Mouse (Mus musculus) neural tube, embryonic 11.5 days (tissue): ENCODE data around the gene Tsc22d3. TPM values are rescaled to one million over a fixed set of nuclear protein-coding genes. Genes with fewer than 3 reads are reported as not detected.

Experiments
- ATAC-seq: fragments of 200-750 bp; cut with Nextera tagmentation; 2 replicates; pipeline ENCODE4 v1.8.0; 2017; ENCODE audit warnings: moderate number of reproducible peaks, mild to moderate bottlenecking, moderate TSS enrichment, moderate library complexity; ENCODE audit not compliant: insufficient read depth, low FRiP score, low TSS enrichment
- DNase-seq: peaks from one replicate; pipeline ENCODE4 v3.0.0-alpha.2; 2015; ENCODE audit warnings: low spot score
- H3K27ac ChIP-seq: fragments of 300-500 bp; sonication (generic); 2 replicates; pipeline ENCODE4 v1.5.1; 2014; ENCODE audit warnings: low read depth, mild to moderate bottlenecking, low read length
- H3K27me3 ChIP-seq: fragments of 300-500 bp; sonication (generic); 2 replicates; pipeline ENCODE4 v1.6.1; 2014; ENCODE audit warnings: mild to moderate bottlenecking, low read length, mixed read lengths; ENCODE audit not compliant: control insufficient read depth, insufficient read depth
- H3K36me3 ChIP-seq: fragments of 300-500 bp; sonication (generic); 2 replicates; pipeline ENCODE4 v1.6.1; 2014; ENCODE audit warnings: mild to moderate bottlenecking, low read length, moderate library complexity, mixed read lengths; ENCODE audit not compliant: control insufficient read depth, insufficient read depth
- H3K4me1 ChIP-seq: fragments of 300-500 bp; sonication (generic); 2 replicates; pipeline ENCODE4 v1.6.1; 2014; ENCODE audit warnings: low read length, mixed read lengths; ENCODE audit not compliant: control insufficient read depth, insufficient read depth
- H3K4me2 ChIP-seq: fragments of 300-500 bp; sonication (generic); 2 replicates; pipeline ENCODE4 v1.6.1; 2014; ENCODE audit warnings: low read depth, mild to moderate bottlenecking, moderate library complexity
- H3K4me3 ChIP-seq: fragments of 300-500 bp; sonication (generic); 2 replicates; pipeline ENCODE4 v1.5.1; 2014; ENCODE audit warnings: low read depth, low read length
- H3K9ac ChIP-seq: fragments of 300-500 bp; sonication (generic); 2 replicates; pipeline ENCODE4 v1.6.1; 2014; ENCODE audit warnings: mild to moderate bottlenecking, low read length
- H3K9me3 ChIP-seq: fragments of 300-500 bp; sonication (generic); 2 replicates; pipeline ENCODE4 v1.6.1; 2016; ENCODE audit warnings: low read length; ENCODE audit not compliant: control insufficient read depth
- WGBS: fragments of 180-500 bp; shearing (Covaris S2); extraction: QIAGEN DNeasy Blood & Tissue Kit; methylation state at CpG from one replicate; pipeline ENCODE4 v1.1.7; 2014; 5-methylcytosine and 5-hydroxymethylcytosine counted together
- polyA plus RNA-seq: library from polyadenylated mRNA; unstranded; fragments of >200 nt; fragmentation: Nextera tagmentation; extraction: Ambion mirVana; gene quantifications from 2 replicates; pipeline ENCODE4 v1.2.1, GENCODE M21; 2014

Tsc22d3 gene
- polyA plus RNA-seq, 1 experiment from 2014 or later: 153 TPM

DNA sequence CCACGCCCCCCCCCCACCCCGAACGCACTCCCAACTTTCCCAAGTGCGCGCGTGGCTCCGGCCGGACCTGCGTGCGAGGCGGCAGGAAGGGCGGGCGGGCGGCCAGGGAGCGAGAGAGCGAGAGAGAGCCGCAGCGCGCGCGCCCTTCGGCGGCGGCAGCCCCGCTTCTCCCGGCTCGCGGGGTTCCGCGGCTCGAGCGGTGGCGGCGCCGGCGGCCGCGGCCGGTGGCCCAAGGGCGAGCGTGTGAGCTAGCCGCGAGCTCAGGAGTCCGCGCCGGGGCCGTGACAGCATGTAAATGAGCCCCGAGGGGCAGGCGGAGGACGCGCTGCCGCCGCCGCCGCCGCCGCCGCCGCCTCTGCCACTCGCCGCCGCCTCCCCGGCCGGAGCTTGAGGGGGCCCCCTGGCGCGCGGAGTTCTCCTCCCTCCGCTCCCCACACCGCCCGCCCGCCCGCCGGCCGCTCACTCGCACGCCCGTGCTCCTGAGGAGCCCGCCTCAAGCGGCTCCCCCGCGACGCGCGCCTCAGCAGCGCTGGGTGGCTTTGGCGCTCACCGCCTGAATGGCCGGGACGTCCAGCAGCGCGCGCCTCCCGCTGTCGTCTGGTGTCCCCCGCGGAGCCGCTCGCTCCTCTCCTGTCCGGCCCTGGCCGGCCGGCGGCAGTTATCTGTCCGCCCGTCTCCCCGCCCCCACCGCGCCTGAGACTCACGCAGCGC, 1.5 kb downstream of the Tsc22d3 start:
- no peaks in the 10 kb centered on the region for H3K36me3 ChIP-seq
- ATAC-seq: peak; percentile 71
- peak overlapping the region; percentile 46 for H3K4me3 ChIP-seq
- H3K27ac ChIP-seq: no peak overlapping the region
- H3K9me3 ChIP-seq: no peaks in the 10 kb centered on the region
- H3K4me2 ChIP-seq: peak overlapping the region; percentile 70
- 5% methylated on average over 32 of the region's 109 CpGs for WGBS
- H3K4me1 ChIP-seq: no peaks in the 10 kb centered on the region
- H3K27me3 ChIP-seq: peaks cover 32% of the 10 kb centered on the region
- peak overlapping the region; percentile 22; the same call in 1 of the 2 replicates for H3K9ac ChIP-seq
- DNase-seq: peak; percentile 55

DNA sequence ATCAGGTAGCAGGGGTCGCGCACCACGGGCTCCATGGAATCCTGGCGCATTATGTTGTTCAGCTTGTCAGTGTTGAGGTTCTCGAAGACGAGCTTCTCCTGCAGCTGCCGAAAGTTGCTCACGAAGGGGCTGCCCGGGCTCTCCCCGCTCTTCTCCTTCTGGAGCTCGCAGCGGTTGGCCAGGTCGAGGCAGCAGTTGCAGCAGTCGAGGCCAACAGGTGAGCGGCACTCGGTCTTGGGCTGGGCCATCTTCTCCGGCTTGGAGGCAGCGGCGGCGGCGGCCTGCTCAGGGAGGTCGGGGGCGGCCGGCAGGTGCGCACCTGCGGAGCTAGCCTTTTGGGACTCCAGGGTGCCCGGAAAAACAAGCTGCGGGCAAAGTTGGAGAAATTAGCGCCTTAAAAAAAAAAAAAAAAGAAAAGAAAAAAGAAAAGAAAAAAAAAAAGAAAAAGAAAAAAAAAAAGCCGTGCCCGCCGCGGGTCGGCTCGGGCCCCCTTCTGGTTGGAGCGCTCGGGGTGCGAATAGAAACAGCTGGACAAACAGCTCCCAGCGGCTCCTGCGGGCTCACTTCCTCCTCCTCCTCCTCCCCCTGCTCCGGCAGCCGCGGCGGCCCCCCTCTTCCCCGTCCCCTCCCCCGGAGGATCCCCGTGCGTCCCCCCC, 2.1 kb downstream of the Tsc22d3 start:
- H3K9ac ChIP-seq: no peak overlapping the region
- no peaks in the 10 kb centered on the region for H3K9me3 ChIP-seq
- H3K27ac ChIP-seq: no peak overlapping the region
- WGBS: 23% methylated on average over 39 of the region's 48 CpGs
- H3K4me1 ChIP-seq: no peaks in the 10 kb centered on the region
- DNase-seq (no peak), ATAC-seq (0 out of 2 replicates have a peak, but pooled peaks have one; percentile 45)
- H3K27me3 ChIP-seq: peaks cover 32% of the 10 kb centered on the region
- no peaks in the 10 kb centered on the region for H3K36me3 ChIP-seq
- peak overlapping the region; percentile 46 for H3K4me3 ChIP-seq
- peak overlapping the region; percentile 70 for H3K4me2 ChIP-seq

DNA sequence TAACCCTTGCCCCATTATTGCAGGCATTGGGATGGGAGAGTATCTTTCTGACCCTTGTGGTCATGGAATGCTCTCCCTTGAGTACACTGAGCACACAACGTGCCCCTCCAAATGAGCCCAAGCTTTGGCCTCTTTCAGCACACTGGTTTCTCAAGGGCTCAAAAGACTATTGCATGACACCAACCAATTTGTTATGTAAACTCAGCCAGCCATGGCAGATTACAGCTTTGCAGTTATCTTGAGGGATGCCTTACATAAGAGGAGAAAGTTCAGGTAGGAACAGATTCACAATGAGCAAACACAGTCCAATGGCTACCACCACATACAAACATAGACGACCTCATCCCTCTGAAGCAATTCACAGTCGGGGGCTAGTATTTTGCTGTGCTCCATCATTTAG, 9.3 kb downstream of the Tsc22d3 start:
- no peak overlapping the region for H3K27ac ChIP-seq
- H3K4me2 ChIP-seq: no peak overlapping the region
- no peak overlapping the region for H3K9ac ChIP-seq
- peaks cover 3% of the 10 kb centered on the region; the same call in 1 of the 2 replicates for H3K27me3 ChIP-seq
- H3K36me3 ChIP-seq: no peaks in the 10 kb centered on the region
- H3K4me1 ChIP-seq: no peaks in the 10 kb centered on the region
- no peak for ATAC-seq
- 82% methylated on average over 3 of the region's 3 CpGs for WGBS
- DNase-seq: no peak
- no peak overlapping the region for H3K4me3 ChIP-seq
- no peaks in the 10 kb centered on the region for H3K9me3 ChIP-seq

DNA sequence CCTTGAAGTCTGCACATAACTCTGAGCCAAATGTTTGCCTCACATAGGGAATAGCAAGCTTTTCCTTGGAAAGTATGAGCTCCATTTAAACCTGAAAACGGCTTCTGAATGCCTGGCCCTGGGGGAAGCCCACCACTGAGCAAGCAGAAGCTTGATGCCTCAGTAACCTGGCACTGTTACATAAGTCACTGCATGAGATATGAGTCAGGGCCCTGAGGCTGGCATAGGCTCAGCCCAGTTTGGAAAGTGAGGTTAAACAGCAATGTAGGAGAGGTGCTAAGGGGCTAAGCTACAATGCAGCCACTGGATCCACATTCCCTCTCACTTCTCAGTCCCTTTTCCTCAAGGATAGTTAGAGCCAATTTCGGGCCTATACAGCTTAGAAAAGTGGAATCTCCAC, 10.3 kb downstream of the Tsc22d3 start:
- Histone ChIP-seq H3K9me3 (no peaks in the 10 kb centered on the region), H3K4me3 (no peak overlapping the region), H3K27ac (no peak overlapping the region), H3K4me2 (no peak overlapping the region), H3K27me3 (peaks cover 8% of the 10 kb centered on the region; the same call in 1 of the 2 replicates), H3K9ac (no peak overlapping the region), H3K4me1 (no peaks in the 10 kb centered on the region), H3K36me3 (no peaks in the 10 kb centered on the region)
- 73% methylated on average over 2 of the region's 2 CpGs for WGBS
- ATAC-seq: no peak
- DNase-seq: no peak

DNA sequence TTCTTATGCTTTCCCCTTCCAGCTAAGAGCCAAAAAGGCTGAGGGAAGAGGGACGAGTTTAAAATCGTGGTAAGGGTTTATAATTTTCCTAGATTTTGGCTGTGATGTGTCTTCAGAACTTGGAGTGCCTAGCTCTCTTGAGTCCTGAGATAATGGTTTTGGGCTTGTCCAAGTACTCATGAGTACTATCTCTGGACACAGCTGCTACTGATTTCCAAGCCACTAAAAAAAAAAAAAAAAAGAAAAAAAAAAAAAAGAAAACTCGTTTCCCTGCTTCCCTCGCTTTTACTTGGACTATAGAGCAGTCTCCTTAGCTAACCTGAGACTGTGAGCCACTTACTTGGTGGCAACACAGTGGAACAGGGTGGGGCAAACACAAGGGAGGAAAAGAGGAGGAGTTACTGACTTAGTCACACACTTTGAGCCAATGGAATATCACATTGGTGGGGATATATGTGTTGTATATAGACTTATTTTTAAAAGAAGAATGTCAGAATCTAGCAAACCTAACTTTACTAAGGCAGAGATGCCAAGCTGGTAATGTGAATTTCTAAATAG, 11.2 kb downstream of the Tsc22d3 start:
- no peaks in the 10 kb centered on the region for H3K9me3 ChIP-seq
- no peak overlapping the region for H3K4me3 ChIP-seq
- H3K36me3 ChIP-seq: no peaks in the 10 kb centered on the region
- DNase-seq (no peak), ATAC-seq (no peak)
- no peak overlapping the region for H3K27ac ChIP-seq
- WGBS: 73% methylated on average over 4 of the region's 4 CpGs
- H3K9ac ChIP-seq: no peak overlapping the region
- peaks cover 10% of the 10 kb centered on the region; the same call in 1 of the 2 replicates for H3K27me3 ChIP-seq
- H3K4me2 ChIP-seq: no peak overlapping the region
- H3K4me1 ChIP-seq: no peaks in the 10 kb centered on the region

DNA sequence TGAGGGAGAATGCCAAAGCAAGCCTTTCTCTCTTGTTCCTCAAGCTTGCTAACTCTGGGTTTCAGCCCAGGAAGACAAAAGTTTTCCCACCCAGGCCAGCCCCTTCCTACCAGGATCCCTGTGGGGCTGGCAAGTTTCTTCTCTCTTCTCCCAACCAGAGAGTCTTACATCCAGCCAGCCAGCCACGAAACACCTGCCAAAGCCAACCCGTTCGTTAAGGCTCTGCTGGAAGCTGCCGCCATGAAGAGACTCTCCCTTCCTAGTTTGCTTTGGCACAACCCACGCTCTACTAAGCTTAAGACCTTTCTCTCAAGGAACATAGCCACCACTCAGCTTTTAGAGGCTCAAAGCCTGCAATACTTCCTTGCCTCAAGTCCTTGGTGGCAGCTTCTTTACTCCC, 11.9 kb downstream of the Tsc22d3 start:
- Histone ChIP-seq H3K27ac (no peak overlapping the region), H3K4me1 (no peaks in the 10 kb centered on the region), H3K4me3 (no peak overlapping the region), H3K9me3 (no peaks in the 10 kb centered on the region), H3K4me2 (no peak overlapping the region), H3K9ac (no peak overlapping the region), H3K36me3 (no peaks in the 10 kb centered on the region), H3K27me3 (peaks cover 10% of the 10 kb centered on the region; the same call in 1 of the 2 replicates)
- ATAC-seq: no peak
- no peak for DNase-seq
- WGBS: 77% methylated on average over 5 of the region's 5 CpGs

DNA sequence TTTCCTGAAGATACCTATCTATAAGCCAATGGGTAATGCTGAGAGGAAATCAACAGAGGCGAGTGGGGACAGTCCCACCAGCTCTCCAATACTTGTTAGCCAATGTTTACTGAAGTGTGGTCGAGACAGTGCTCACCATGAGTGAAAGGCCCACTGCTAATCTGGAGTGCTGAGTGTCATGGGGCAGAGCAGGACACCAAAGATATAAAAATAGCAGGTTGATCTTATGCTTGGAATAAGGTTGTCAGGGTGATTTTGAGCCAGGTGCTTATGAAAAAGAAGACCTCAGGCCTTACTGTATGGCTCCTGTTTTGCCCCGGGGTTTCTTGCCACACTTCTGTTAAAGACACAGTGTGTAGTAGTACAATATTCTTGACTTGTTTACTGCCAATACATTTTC, 20.0 kb downstream of the Tsc22d3 start:
- no peak for DNase-seq
- Histone ChIP-seq H3K27me3 (peaks cover 19% of the 10 kb centered on the region), H3K4me1 (no peaks in the 10 kb centered on the region), H3K27ac (no peak overlapping the region), H3K36me3 (no peaks in the 10 kb centered on the region), H3K4me2 (no peak overlapping the region), H3K9ac (no peak overlapping the region), H3K9me3 (no peaks in the 10 kb centered on the region), H3K4me3 (no peak overlapping the region)
- 89% methylated on average over 3 of the region's 3 CpGs for WGBS
- no peak for ATAC-seq

DNA sequence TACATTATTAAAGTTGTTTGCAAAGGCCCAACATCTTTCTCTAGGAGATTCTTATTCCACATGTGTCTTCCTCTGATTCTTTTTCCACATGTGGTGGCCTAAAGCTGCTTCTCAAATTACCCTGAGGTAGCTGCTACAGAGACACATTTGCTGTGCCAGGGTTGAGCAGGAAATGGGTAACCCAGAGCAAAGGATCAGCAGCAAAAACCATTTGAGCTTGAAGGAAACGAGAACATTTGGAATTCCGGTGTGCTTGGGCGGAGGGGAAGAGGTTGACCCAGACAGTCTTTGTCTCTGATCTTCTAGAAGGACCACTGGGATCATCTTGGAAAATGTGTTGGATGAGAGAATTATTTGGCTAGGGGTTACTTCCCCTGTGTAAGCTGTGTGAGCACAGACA, 24.8 kb downstream of the Tsc22d3 start:
- Histone ChIP-seq H3K9me3 (no peaks in the 10 kb centered on the region), H3K9ac (no peak overlapping the region), H3K4me1 (no peaks in the 10 kb centered on the region), H3K4me3 (no peak overlapping the region), H3K36me3 (no peaks in the 10 kb centered on the region), H3K4me2 (no peak overlapping the region), H3K27me3 (peaks cover 25% of the 10 kb centered on the region), H3K27ac (no peak overlapping the region)
- ATAC-seq (no peak), DNase-seq (no peak)
- WGBS: 62% methylated on average over 3 of the region's 3 CpGs
